In genomic region chr12:103408144-103408543, GRCm38 (mm10) we compare ENCODE assay signal across 20 mouse cellular contexts. TPM values are rescaled to one million over a fixed set of nuclear protein-coding genes. Genes with fewer than 3 reads are reported as not detected.
A peak's percentile ranks its signal among the peaks of the same experiment; 100 is the strongest.
DNase-seq lines count a peak whose midpoint lies in the region; ATAC-seq and TF ChIP-seq lines count a peak whose summit lies in the region.
"Had no signal": no experiment of that assay in that cellular context is flagged by ENCODE, and none has a peak within 500 bp of the region (broad histone marks: within the 10 kb centered on the region; RNA-seq: fewer than 3 reads in every experiment).

No protein-coding gene starts in this region.

- WGBS in intestine, postnatal 0 days = 90% methylated on average over 10 of the region's 10 CpGs

- no peak overlapping the region for H3K27ac ChIP-seq in intestine, postnatal 0 days (ENCODE audit: low read depth, low read length)
- H3K27ac ChIP-seq: forebrain, embryonic 12.5 days; heart, embryonic 13.5 days; limb, embryonic 13.5 days; liver, embryonic 15.5 days had no signal

- no peak overlapping the region for H3K4me2 ChIP-seq in intestine, postnatal 0 days (replicated peaks; ENCODE audit: low read depth)
- H3K4me2 ChIP-seq: forebrain, embryonic 12.5 days; heart, embryonic 13.5 days; limb, embryonic 13.5 days; liver, embryonic 15.5 days had no signal

- no peak overlapping the region for H3K4me3 ChIP-seq in intestine, postnatal 0 days (ENCODE audit: low read depth, low read length)
- H3K4me3 ChIP-seq: forebrain, embryonic 12.5 days; heart, embryonic 13.5 days; limb, embryonic 13.5 days; liver, embryonic 15.5 days had no signal

- H3K9me3 ChIP-seq in intestine, postnatal 0 days (ENCODE audit: control insufficient read depth) = no peaks in the 10 kb centered on the region
- H3K9me3 ChIP-seq: forebrain, embryonic 12.5 days; heart, embryonic 13.5 days; limb, embryonic 13.5 days; liver, embryonic 15.5 days had no signal

- no peak for TF ChIP-seq CTCF in intestine, postnatal 0 days (IDR thresholded peaks at IDR 0.05; ENCODE audit: low read depth)

- DNase-seq in layer of hippocampus, adult 11-12 months (ENCODE audit: low spot score) = peak; percentile 55
- no peak for DNase-seq in layer of hippocampus, postnatal 25 days (ENCODE audit: extremely low spot score in 1 of 2, low spot score in 1 of 2)
- peak; percentile 61 for DNase-seq in cerebellum, adult 11-12 months
- DNase-seq in cerebellum, adult 9-11 months = peak; percentile 58
- DNase-seq in right cerebral cortex, postnatal 10 days (ENCODE audit: low spot score in 2 of 2) = peak; percentile 58 to 68
- no peak for DNase-seq in gastrocnemius, postnatal 25 days
- DNase-seq: adrenal gland, postnatal 36 days; heart, adult 11 months; heart, postnatal 4 days; kidney, adult 18-20 months; kidney, postnatal 10 days; lung, postnatal 10 days; thymus, adult 18-20 months had no signal

- no peaks in the 10 kb centered on the region for H3K27me3 ChIP-seq in intestine, postnatal 0 days (replicated peaks; ENCODE audit: control insufficient read depth, insufficient read depth, low read length)
- H3K27me3 ChIP-seq: forebrain, embryonic 12.5 days; heart, embryonic 13.5 days; limb, embryonic 13.5 days; liver, embryonic 15.5 days had no signal

- no peak overlapping the region for H3K9ac ChIP-seq in intestine, postnatal 0 days (ENCODE audit: low read depth, low read length)
- H3K9ac ChIP-seq: forebrain, embryonic 12.5 days; limb, embryonic 13.5 days; liver, embryonic 15.5 days had no signal

- peaks cover 85% of the 10 kb centered on the region for H3K36me3 ChIP-seq in intestine, postnatal 0 days (ENCODE audit: control insufficient read depth, insufficient read depth)

- H3K4me1 ChIP-seq in intestine, postnatal 0 days (replicated peaks; ENCODE audit: control insufficient read depth, insufficient read depth, low read length) = no peaks in the 10 kb centered on the region
- H3K4me1 ChIP-seq: forebrain, embryonic 12.5 days; heart, embryonic 13.5 days; limb, embryonic 13.5 days; liver, embryonic 15.5 days had no signal

- ATAC-seq in intestine, postnatal 0 days = no peak
- ATAC-seq: activated CD4-positive, CD25-positive, alpha-beta regulatory T cell, adult 4 months; hindbrain, embryonic 16.5 days had no signal

RNA-seq across cellular contexts. Expression of gene 9330161L09Rik, which starts 0.5 kb away (rescaled TPM):
- 1 to 10 TPM; 1.6 to 3.4 TPM for total RNA-seq in layer of hippocampus, postnatal 25 days (2021)
- total RNA-seq in gastrocnemius, postnatal 25 days (2021) = under 1 TPM; 0.46 to 0.74 TPM
- 0.35 TPM in 1 of 2 replicates, not detected in the other for polyA plus RNA-seq in intestine, postnatal 0 days (2015; fragmentation: Nextera tagmentation; extraction: Ambion mirVana)

RNA-seq across cellular contexts. Expression of gene Ddx24, which starts 17.5 kb away (rescaled TPM):
- total RNA-seq in layer of hippocampus, postnatal 25 days (2021) = 100 to 1,000 TPM; 211 to 223 TPM
- 10 to 100 TPM; 54.4 to 59.7 TPM for total RNA-seq in gastrocnemius, postnatal 25 days (2021)
- polyA plus RNA-seq in intestine, postnatal 0 days (2015; fragmentation: Nextera tagmentation; extraction: Ambion mirVana) = 84.6 and 106 TPM in 2 replicates

RNA-seq across cellular contexts. Expression of gene Otub2, which starts 19.7 kb away (rescaled TPM):
- total RNA-seq in layer of hippocampus, postnatal 25 days (2021) = 10 to 100 TPM; 46.6 to 53.9 TPM
- 1 to 10 TPM; 2.0 to 3.5 TPM for total RNA-seq in gastrocnemius, postnatal 25 days (2021)
- 1.8 and 2.3 TPM in 2 replicates for polyA plus RNA-seq in intestine, postnatal 0 days (2015; fragmentation: Nextera tagmentation; extraction: Ambion mirVana)

RNA-seq across cellular contexts. Expression of gene Ifi27, which starts 25.9 kb away (rescaled TPM):
- 10 to 100 TPM; 74.1 to 81.0 TPM for total RNA-seq in layer of hippocampus, postnatal 25 days (2021)
- total RNA-seq in gastrocnemius, postnatal 25 days (2021) = 10 to 100 TPM; 62.8 to 80.9 TPM
- 79.3 and 84.8 TPM in 2 replicates for polyA plus RNA-seq in intestine, postnatal 0 days (2015; fragmentation: Nextera tagmentation; extraction: Ambion mirVana)

RNA-seq across cellular contexts. Expression of gene Ifi27l2a, which starts 35.3 kb away (rescaled TPM):
- 1 to 10 TPM; 1.2 to 1.6 TPM for total RNA-seq in layer of hippocampus, postnatal 25 days (2021)
- 10 to 100 TPM in 1 of 2 experiments, 1 to 10 TPM in 1; 6.4 to 44.3 TPM for total RNA-seq in gastrocnemius, postnatal 25 days (2021)
- polyA plus RNA-seq in intestine, postnatal 0 days (2015; fragmentation: Nextera tagmentation; extraction: Ambion mirVana) = 86.6 and 95.5 TPM in 2 replicates

Comparison
In these comparisons a context has a peak if more than half of its experiments do, and no peak if none do; other contexts are left out.
1. DNase-seq: peak in layer of hippocampus, adult 11-12 months (single experiment), cerebellum, adult 11-12 months (single experiment), cerebellum, adult 9-11 months (single experiment) and right cerebral cortex, postnatal 10 days (2 of 2); none in layer of hippocampus, postnatal 25 days (0 of 2) and gastrocnemius, postnatal 25 days (single experiment).
2. RNA of gene Otub2, which starts 19.7 kb away (total RNA-seq): 46.6 to 53.9 TPM in layer of hippocampus, postnatal 25 days; 2.0 to 3.5 TPM in gastrocnemius, postnatal 25 days; every median in the first group is over 10 times any median in the second.